Mouse (Mus musculus) liver, postnatal 0 days (tissue): Measurements from ENCODE around the gene Ankrd63. TPM values are rescaled to one million over a fixed set of nuclear protein-coding genes. Genes with fewer than 3 reads are reported as not detected.

Experiments used
- ATAC-seq: fragments of 200-750 bp; cut with Nextera tagmentation; 2 replicates; pipeline ENCODE4 v1.8.0; 2017; ENCODE audit warnings: mild to moderate bottlenecking, moderate library complexity
- DNase-seq: peaks from one replicate; pipeline ENCODE4 v3.0.0-alpha.2; 2016
- H3K27ac ChIP-seq: fragments of 300-500 bp; sonication (generic); 2 replicates; pipeline ENCODE4 v1.5.1; 2014; ENCODE audit warnings: antibody characterized with exemption, moderate library complexity, mild to moderate bottlenecking, low read depth
- H3K27me3 ChIP-seq: fragments of 300-500 bp; sonication (generic); 2 replicates; pipeline ENCODE4 v1.6.1; 2014; ENCODE audit warnings: low read length, control low read depth, mixed read lengths; ENCODE audit not compliant: insufficient read depth
- H3K36me3 ChIP-seq: fragments of 300-500 bp; sonication (generic); replicated peaks from 2 replicates; pipeline ENCODE4 v1.6.1; 2014; ENCODE audit warnings: mild to moderate bottlenecking, control low read depth, low read length, moderate library complexity, mixed read lengths; ENCODE audit not compliant: insufficient read depth
- H3K4me1 ChIP-seq: fragments of 300-500 bp; sonication (generic); 2 replicates; pipeline ENCODE4 v1.6.1; 2014; ENCODE audit warnings: antibody characterized with exemption, mild to moderate bottlenecking, control low read depth; ENCODE audit not compliant: insufficient read depth
- H3K4me2 ChIP-seq: fragments of 300-500 bp; sonication (generic); 2 replicates; pipeline ENCODE4 v1.6.1; 2014; ENCODE audit warnings: low read depth, mild to moderate bottlenecking, low read length, moderate library complexity, mixed read lengths
- H3K4me3 ChIP-seq: fragments of 300-500 bp; sonication (generic); 2 replicates; pipeline ENCODE4 v1.5.1; 2014; ENCODE audit warnings: low read depth, low read length
- H3K9ac ChIP-seq: fragments of 300-500 bp; sonication (generic); replicated peaks from 2 replicates; pipeline ENCODE4 v1.6.1; 2014; ENCODE audit warnings: mild to moderate bottlenecking, moderate library complexity
- H3K9me3 ChIP-seq: fragments of 300-500 bp; sonication (generic); 2 replicates; pipeline ENCODE4 v1.6.1; 2016; ENCODE audit warnings: mild to moderate bottlenecking, control low read depth, low read length, mixed read lengths
- CTCF ChIP-seq: sonication (generic); IDR thresholded peaks from 2 replicates; pipeline ENCODE4 v1.5.1; 2016; ENCODE audit warnings: antibody characterized with exemption, low read depth
- EP300 ChIP-seq: IDR thresholded peaks from 2 replicates; pipeline ENCODE4 v1.6.1; 2016; ENCODE audit warnings: antibody characterized with exemption, low read depth, mild to moderate bottlenecking
- WGBS: fragments of 180-500 bp; shearing (Covaris S2); extraction: QIAGEN DNeasy Blood & Tissue Kit; methylation state at CpG from one replicate; pipeline ENCODE4 v1.1.7; 2014; ENCODE audit not compliant: insufficient replicate concordance; 5-methylcytosine and 5-hydroxymethylcytosine counted together
- polyA plus RNA-seq: library from polyadenylated mRNA; unstranded; fragments of >200 nt; fragmentation: Nextera tagmentation; extraction: Ambion mirVana; gene quantifications from 2 replicates; pipeline ENCODE4 v1.2.1, GENCODE M21; 2015

Ankrd63 gene
- polyA plus RNA-seq, 1 experiment from 2014 or later, result 0.02 TPM

GRCm38 (mm10) chr2:118729194-118729593 is 25.4 kb upstream of the Ankrd63 start:
- 22% methylated on average over 4 of the region's 4 CpGs for WGBS
- no peak overlapping the region for H3K9ac ChIP-seq
- H3K4me3 ChIP-seq, result no peak overlapping the region
- peak; percentile 16; the same call in 1 of the 2 replicates for ATAC-seq
- peaks cover 4% of the 10 kb centered on the region; the same call in 1 of the 2 replicates for H3K27me3 ChIP-seq
- peak overlapping the region; percentile 44 for H3K27ac ChIP-seq
- no peaks in the 10 kb centered on the region for H3K36me3 ChIP-seq
- H3K4me1 ChIP-seq, result peaks cover 34% of the 10 kb centered on the region
- no peaks in the 10 kb centered on the region for H3K9me3 ChIP-seq
- no peak for TF ChIP-seq EP300
- no peak for TF ChIP-seq CTCF
- H3K4me2 ChIP-seq, result peak overlapping the region; percentile 62
- DNase-seq, result no peak

- 11% methylated on average over 7 of the region's 7 CpGs for WGBS
- peak; percentile 53 for DNase-seq
- peak; percentile 44 for ATAC-seq
These were observed 24.6 kb upstream of the Ankrd63 start, which contains the start of gene Plcb2 for GRCm38 (mm10) chr2:118728337-118728736. TSS of gene Plcb2 (minus strand) at chr2:118728438.

GRCm38 (mm10) chr2:118727911-118728310 is 24.1 kb upstream of the Ankrd63 start:
- Histone ChIP-seq H3K36me3 (no peaks in the 10 kb centered on the region), H3K27me3 (peaks cover 4% of the 10 kb centered on the region; the same call in 1 of the 2 replicates), H3K4me1 (peaks cover 34% of the 10 kb centered on the region), H3K4me2 (peak overlapping the region; percentile 62), H3K9ac (peak overlapping the region; percentile 42), H3K9me3 (no peaks in the 10 kb centered on the region), H3K4me3 (peak overlapping the region; percentile 47), H3K27ac (peak overlapping the region; percentile 44)
- DNase-seq, result no peak
- WGBS, result 8% methylated on average over 9 of the region's 9 CpGs
- TF ChIP-seq CTCF (no peak), EP300 (no peak)
- no peak for ATAC-seq

More at GRCm38 (mm10) chr2:118728337-118728736, 24.6 kb upstream of the Ankrd63 start, which contains the start of gene Plcb2:
- Histone ChIP-seq H3K27me3 (peaks cover 4% of the 10 kb centered on the region; the same call in 1 of the 2 replicates), H3K4me2 (peak within 1 kb of the TSS; percentile 62), H3K4me1 (peaks cover 34% of the 10 kb centered on the region), H3K4me3 (peak within 1 kb of the TSS; percentile 47), H3K36me3 (no peaks in the 10 kb centered on the region), H3K9me3 (no peaks in the 10 kb centered on the region), H3K9ac (peak within 1 kb of the TSS; percentile 42), H3K27ac (peak within 1 kb of the TSS; percentile 44)
- TF ChIP-seq CTCF (no peak), EP300 (no peak)

GRCm38 (mm10) chr2:118726873-118727272 is 23.1 kb upstream of the Ankrd63 start:
- H3K27me3 ChIP-seq, result no peaks in the 10 kb centered on the region
- H3K4me2 ChIP-seq, result peak overlapping the region; percentile 62
- no peaks in the 10 kb centered on the region for H3K36me3 ChIP-seq
- peak overlapping the region; percentile 44; the same call in 1 of the 2 replicates for H3K27ac ChIP-seq
- DNase-seq (no peak), ATAC-seq (no peak)
- no peaks in the 10 kb centered on the region for H3K9me3 ChIP-seq
- H3K9ac ChIP-seq, result no peak overlapping the region
- peaks cover 34% of the 10 kb centered on the region for H3K4me1 ChIP-seq
- H3K4me3 ChIP-seq, result peak overlapping the region; percentile 47
- TF ChIP-seq EP300, result no peak
- no peak for TF ChIP-seq CTCF
- 56% methylated on average over 2 of the region's 2 CpGs for WGBS

- H3K4me1 ChIP-seq, result peaks cover 31% of the 10 kb centered on the region
- H3K27ac ChIP-seq, result no peak overlapping the region
- DNase-seq, result no peak
- TF ChIP-seq EP300, result no peak
- no peak for TF ChIP-seq CTCF
- H3K27me3 ChIP-seq, result 0 out of 2 replicates have a peak, but pooled peaks cover 3% of the 10 kb centered on the region
- H3K9me3 ChIP-seq, result no peaks in the 10 kb centered on the region
- no peak overlapping the region for H3K4me3 ChIP-seq
- no peak overlapping the region for H3K9ac ChIP-seq
- no peak for ATAC-seq
- H3K4me2 ChIP-seq, result no peak overlapping the region
- 70% methylated on average over 4 of the region's 4 CpGs for WGBS
- no peaks in the 10 kb centered on the region for H3K36me3 ChIP-seq
These were observed 21.7 kb upstream of the Ankrd63 start for GRCm38 (mm10) chr2:118725511-118725910.

GRCm38 (mm10) chr2:118723693-118724486 is 20.1 kb upstream of the Ankrd63 start:
- DNase-seq, result no peak
- ATAC-seq, result peak; percentile 68
- Histone ChIP-seq H3K9me3 (no peaks in the 10 kb centered on the region), H3K4me1 (peaks cover 20% of the 10 kb centered on the region), H3K27me3 (0 out of 2 replicates have a peak, but pooled peaks cover 3% of the 10 kb centered on the region), H3K36me3 (no peaks in the 10 kb centered on the region), H3K4me3 (no peak overlapping the region), H3K27ac (no peak overlapping the region), H3K9ac (no peak overlapping the region), H3K4me2 (no peak overlapping the region)
- WGBS, result 44% methylated on average over 15 of the region's 15 CpGs
- TF ChIP-seq CTCF, result no peak
- TF ChIP-seq EP300, result no peak
